Mouse (Mus musculus): ENCODE results near the gene Cela1.

DNA sequence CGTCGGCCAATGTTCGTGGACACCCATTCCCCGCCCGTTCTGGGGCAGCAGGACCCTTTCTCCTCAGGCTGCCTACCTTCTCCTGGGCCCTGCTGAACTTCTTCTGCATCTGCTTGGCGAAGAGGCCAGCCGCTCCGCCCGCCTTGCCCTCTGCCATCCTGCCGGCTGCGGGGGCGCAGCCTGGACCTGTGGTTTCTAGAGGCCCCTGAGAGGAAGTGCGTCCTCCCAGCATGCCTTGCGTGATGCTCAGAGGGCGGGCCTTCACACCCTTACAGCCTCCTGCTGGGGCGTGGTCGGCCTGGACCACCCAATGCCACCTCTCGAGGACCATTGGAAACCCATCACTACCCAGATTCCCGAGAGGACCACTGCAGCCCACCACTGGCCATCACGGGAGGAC lies 18.4 kb downstream of the Cela1 start, which contains the start of gene Bin2:
- TF ChIP-seq CTCF (IDR thresholded peaks at IDR 0.05; ENCODE audit: borderline replicate concordance, insufficient read depth, low read depth, low read length) (no peak), POLR2A (IDR thresholded peaks at IDR 0.05; ENCODE audit: borderline replicate concordance, insufficient read depth, low read length) (no peak)

Data from cerebellum, adult 2 months (tissue).